Mouse (Mus musculus): ENCODE measurements around the gene Nlgn1. TPM values are rescaled to one million over a fixed set of nuclear protein-coding genes. Genes with fewer than 3 reads are reported as not detected.
A peak's percentile ranks its signal among the peaks of the same experiment; 100 is the strongest.

The Nlgn1 gene
- polyA plus RNA-seq, 1 experiment = 0.31 TPM

GRCm38 (mm10) chr3:25657074-25657473 lies 675.2 kb downstream of the Nlgn1 start:
- Histone ChIP-seq H3K4me3 (ENCODE audit: low read depth, low read length) (no peak overlapping the region), H3K9me3 (replicated peaks; ENCODE audit: control insufficient read depth, insufficient read depth, low read length, poor library complexity, severe bottlenecking) (no peaks in the 10 kb centered on the region)
- TF ChIP-seq CTCF (IDR thresholded peaks at IDR 0.05; ENCODE audit: low read depth, low read length) = no peak
- TF ChIP-seq POLR2A (IDR thresholded peaks at IDR 0.05; ENCODE audit: insufficient read depth, low read length) = no peak
- no peak for TF ChIP-seq EP300 (IDR thresholded peaks at IDR 0.05; ENCODE audit: insufficient read depth, low read depth, low read length)

DNA sequence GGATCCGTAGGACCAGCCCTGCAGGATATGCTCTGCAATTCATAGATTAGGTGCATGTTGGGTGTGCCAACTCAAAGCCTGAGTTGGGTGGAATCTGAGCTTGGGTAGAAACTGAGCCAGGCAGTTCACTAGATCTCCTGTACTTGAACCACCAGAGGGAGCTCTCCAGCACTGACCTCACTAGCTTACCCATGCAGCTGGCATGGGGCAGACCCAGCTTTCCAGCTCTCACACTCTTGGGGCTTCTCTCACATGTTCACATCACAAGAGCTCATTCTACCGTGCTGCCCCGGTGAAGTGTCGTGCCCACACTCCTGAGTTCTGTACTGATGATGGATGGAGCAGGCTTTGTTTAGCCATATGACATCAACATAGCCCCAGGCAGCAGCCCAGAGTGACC lies 679.2 kb downstream of the Nlgn1 start:
- TF ChIP-seq CTCF (IDR thresholded peaks at IDR 0.05; ENCODE audit: low read depth, low read length) (peak; percentile 52), POLR2A (IDR thresholded peaks at IDR 0.05; ENCODE audit: insufficient read depth, low read length) (no peak)
- H3K9ac ChIP-seq (ENCODE audit: low read depth, poor library complexity, severe bottlenecking) = no peak overlapping the region
- no peaks in the 10 kb centered on the region for H3K4me1 ChIP-seq (ENCODE audit: control insufficient read depth, insufficient read depth, low read length)
- H3K36me3 ChIP-seq (ENCODE audit: control insufficient read depth, insufficient read depth, low read length, poor library complexity, severe bottlenecking) = no peaks in the 10 kb centered on the region
- H3K9me3 ChIP-seq (replicated peaks; ENCODE audit: control insufficient read depth, insufficient read depth, low read length, poor library complexity, severe bottlenecking) = no peaks in the 10 kb centered on the region
- no peak overlapping the region for H3K27ac ChIP-seq (ENCODE audit: insufficient read depth, low read length)
- no peak overlapping the region for H3K4me3 ChIP-seq (ENCODE audit: low read depth, low read length)
- H3K27me3 ChIP-seq (ENCODE audit: control insufficient read depth, insufficient read depth, low read length, poor library complexity, severe bottlenecking) = no peaks in the 10 kb centered on the region

More at GRCm38 (mm10) chr3:25657074-25657473, 675.2 kb downstream of the Nlgn1 start:
- Histone ChIP-seq H3K36me3 (ENCODE audit: control insufficient read depth, insufficient read depth, low read length, poor library complexity, severe bottlenecking) (no peaks in the 10 kb centered on the region), H3K4me1 (ENCODE audit: control insufficient read depth, insufficient read depth, low read length) (no peaks in the 10 kb centered on the region), H3K27me3 (ENCODE audit: control insufficient read depth, insufficient read depth, low read length, poor library complexity, severe bottlenecking) (no peaks in the 10 kb centered on the region), H3K27ac (ENCODE audit: insufficient read depth, low read length) (no peak overlapping the region), H3K9ac (ENCODE audit: low read depth, poor library complexity, severe bottlenecking) (no peak overlapping the region)

DNA sequence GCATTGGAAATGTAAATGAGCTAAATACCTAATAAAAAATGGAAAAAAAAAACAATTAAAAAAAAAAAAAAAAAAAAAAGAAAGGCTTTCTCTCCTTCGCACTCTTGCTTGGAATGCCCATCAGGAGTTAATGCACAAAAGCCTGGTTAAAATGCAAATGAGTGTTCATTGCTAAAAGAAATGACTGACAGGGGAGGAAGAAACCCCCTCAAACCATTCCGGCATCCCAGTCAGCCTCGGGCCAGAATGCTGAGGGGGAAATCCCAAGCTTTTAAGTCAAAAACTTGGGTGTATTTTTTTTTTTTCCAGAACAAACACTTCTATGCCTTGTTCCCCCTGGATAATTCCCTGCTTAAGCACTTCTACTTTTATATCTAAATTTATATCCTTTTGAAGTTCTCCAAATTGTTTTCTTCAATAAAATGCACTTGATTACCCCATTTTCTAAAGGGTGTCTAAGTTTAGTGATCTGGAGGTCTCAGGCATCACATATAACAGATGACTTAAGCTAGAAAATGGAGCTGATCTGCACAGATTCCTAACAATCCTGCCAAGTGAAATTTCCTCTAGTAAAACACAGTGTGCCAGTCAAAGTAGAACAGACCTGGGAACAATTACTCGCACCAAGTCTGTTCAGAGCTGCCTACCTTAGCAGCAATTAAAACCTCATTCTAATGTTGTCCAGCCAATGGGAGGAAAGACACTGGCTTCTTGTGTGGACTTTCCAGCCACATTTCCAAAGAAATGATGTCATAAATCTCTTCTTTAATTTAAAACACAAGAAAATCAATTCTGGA lies 686.2 kb downstream of the Nlgn1 start:
- TF ChIP-seq POLR2A (IDR thresholded peaks at IDR 0.05; ENCODE audit: insufficient read depth, low read length) (no peak), EP300 (IDR thresholded peaks at IDR 0.05; ENCODE audit: insufficient read depth, low read depth, low read length) (no peak), CTCF (IDR thresholded peaks at IDR 0.05; ENCODE audit: low read depth, low read length) (no peak)
- H3K27ac ChIP-seq (ENCODE audit: insufficient read depth, low read length) = no peak overlapping the region
- no peaks in the 10 kb centered on the region for H3K27me3 ChIP-seq (ENCODE audit: control insufficient read depth, insufficient read depth, low read length, poor library complexity, severe bottlenecking)
- H3K4me3 ChIP-seq (ENCODE audit: low read depth, low read length) = no peak overlapping the region
- H3K4me1 ChIP-seq (ENCODE audit: control insufficient read depth, insufficient read depth, low read length) = no peaks in the 10 kb centered on the region
- H3K9me3 ChIP-seq (replicated peaks; ENCODE audit: control insufficient read depth, insufficient read depth, low read length, poor library complexity, severe bottlenecking) = no peaks in the 10 kb centered on the region
- no peak overlapping the region for H3K9ac ChIP-seq (ENCODE audit: low read depth, poor library complexity, severe bottlenecking)
- H3K36me3 ChIP-seq (ENCODE audit: control insufficient read depth, insufficient read depth, low read length, poor library complexity, severe bottlenecking) = no peaks in the 10 kb centered on the region

- H3K36me3 ChIP-seq (ENCODE audit: control insufficient read depth, insufficient read depth, low read length, poor library complexity, severe bottlenecking) = no peaks in the 10 kb centered on the region
Measured at GRCm38 (mm10) chr3:25629198-25629597, 703.1 kb downstream of the Nlgn1 start.

GRCm38 (mm10) chr3:25606597-25606996 lies 725.7 kb downstream of the Nlgn1 start:
- Histone ChIP-seq H3K4me3 (ENCODE audit: low read depth, low read length) (no peak overlapping the region), H3K9me3 (replicated peaks; ENCODE audit: control insufficient read depth, insufficient read depth, low read length, poor library complexity, severe bottlenecking) (no peaks in the 10 kb centered on the region), H3K27me3 (ENCODE audit: control insufficient read depth, insufficient read depth, low read length, poor library complexity, severe bottlenecking) (no peaks in the 10 kb centered on the region), H3K9ac (ENCODE audit: low read depth, poor library complexity, severe bottlenecking) (no peak overlapping the region), H3K27ac (ENCODE audit: insufficient read depth, low read length) (no peak overlapping the region), H3K36me3 (ENCODE audit: control insufficient read depth, insufficient read depth, low read length, poor library complexity, severe bottlenecking) (no peaks in the 10 kb centered on the region), H3K4me1 (ENCODE audit: control insufficient read depth, insufficient read depth, low read length) (no peaks in the 10 kb centered on the region)
- TF ChIP-seq CTCF (IDR thresholded peaks at IDR 0.05; ENCODE audit: low read depth, low read length) = no peak
- no peak for TF ChIP-seq POLR2A (IDR thresholded peaks at IDR 0.05; ENCODE audit: insufficient read depth, low read length)
- no peak for TF ChIP-seq EP300 (IDR thresholded peaks at IDR 0.05; ENCODE audit: insufficient read depth, low read depth, low read length)

More at GRCm38 (mm10) chr3:25629198-25629597, 703.1 kb downstream of the Nlgn1 start:
- H3K9ac ChIP-seq (ENCODE audit: low read depth, poor library complexity, severe bottlenecking) = no peak overlapping the region
- no peak overlapping the region for H3K4me3 ChIP-seq (ENCODE audit: low read depth, low read length)
- no peak overlapping the region for H3K27ac ChIP-seq (ENCODE audit: insufficient read depth, low read length)
- TF ChIP-seq CTCF (IDR thresholded peaks at IDR 0.05; ENCODE audit: low read depth, low read length) (no peak), EP300 (IDR thresholded peaks at IDR 0.05; ENCODE audit: insufficient read depth, low read depth, low read length) (no peak)
- no peaks in the 10 kb centered on the region for H3K4me1 ChIP-seq (ENCODE audit: control insufficient read depth, insufficient read depth, low read length)
- H3K9me3 ChIP-seq (replicated peaks; ENCODE audit: control insufficient read depth, insufficient read depth, low read length, poor library complexity, severe bottlenecking) = no peaks in the 10 kb centered on the region
- H3K27me3 ChIP-seq (ENCODE audit: control insufficient read depth, insufficient read depth, low read length, poor library complexity, severe bottlenecking) = no peaks in the 10 kb centered on the region

DNA sequence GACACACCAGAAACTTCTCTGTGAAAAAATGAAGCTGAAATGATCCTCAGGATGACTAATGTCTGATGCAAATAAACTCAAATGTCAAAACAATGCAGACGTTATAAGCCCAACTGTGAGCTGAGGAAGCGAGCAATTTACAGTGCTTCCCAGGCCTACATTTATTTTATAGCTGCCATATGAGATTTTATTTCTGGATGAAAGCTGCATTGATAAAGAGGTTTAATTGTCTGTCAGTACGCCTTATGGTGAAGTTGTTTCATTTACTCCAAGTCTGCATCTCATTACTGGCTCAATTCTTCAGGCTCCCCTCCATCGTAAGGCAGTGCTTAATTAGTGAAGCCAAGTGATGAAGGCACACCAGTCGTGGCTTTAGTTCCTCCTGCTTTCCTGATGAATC lies 734.7 kb downstream of the Nlgn1 start:
- H3K4me3 ChIP-seq (ENCODE audit: low read depth, low read length) = no peak overlapping the region
- no peak overlapping the region for H3K27ac ChIP-seq (ENCODE audit: insufficient read depth, low read length)
- H3K27me3 ChIP-seq (ENCODE audit: control insufficient read depth, insufficient read depth, low read length, poor library complexity, severe bottlenecking) = no peaks in the 10 kb centered on the region
- TF ChIP-seq CTCF (IDR thresholded peaks at IDR 0.05; ENCODE audit: low read depth, low read length) (no peak), EP300 (IDR thresholded peaks at IDR 0.05; ENCODE audit: insufficient read depth, low read depth, low read length) (no peak), POLR2A (IDR thresholded peaks at IDR 0.05; ENCODE audit: insufficient read depth, low read length) (no peak)
- no peaks in the 10 kb centered on the region for H3K36me3 ChIP-seq (ENCODE audit: control insufficient read depth, insufficient read depth, low read length, poor library complexity, severe bottlenecking)
- no peak overlapping the region for H3K9ac ChIP-seq (ENCODE audit: low read depth, poor library complexity, severe bottlenecking)
- H3K9me3 ChIP-seq (replicated peaks; ENCODE audit: control insufficient read depth, insufficient read depth, low read length, poor library complexity, severe bottlenecking) = no peaks in the 10 kb centered on the region
- H3K4me1 ChIP-seq (ENCODE audit: control insufficient read depth, insufficient read depth, low read length) = no peaks in the 10 kb centered on the region

Data from ES-Bruce4 (cell line).